Mouse (Mus musculus) forebrain, embryonic 16.5 days (tissue): Measurements from ENCODE around the gene Snx27. TPM values are rescaled to one million over a fixed set of nuclear protein-coding genes. Genes with fewer than 3 reads are reported as not detected.
A peak's percentile ranks its signal among the peaks of the same experiment; 100 is the strongest.

Experiments used
- ATAC-seq: fragments of 200-750 bp; cut with Nextera tagmentation; 2 replicates; pipeline ENCODE4 v1.8.0; 2017; ENCODE audit warnings: mild to moderate bottlenecking, moderate library complexity
- H3K27ac ChIP-seq: fragments of 300-500 bp; sonication (generic); 2 replicates; pipeline ENCODE4 v1.5.1; 2014; ENCODE audit warnings: low read length, control low read depth
- H3K27me3 ChIP-seq: fragments of 300-500 bp; sonication (generic); replicated peaks from 2 replicates; pipeline ENCODE4 v1.6.1; 2014; ENCODE audit warnings: low read length; ENCODE audit not compliant: control insufficient read depth, insufficient read depth
- H3K36me3 ChIP-seq: fragments of 300-500 bp; sonication (generic); 2 replicates; pipeline ENCODE4 v1.6.1; 2014; ENCODE audit not compliant: control insufficient read depth, insufficient read depth
- H3K4me1 ChIP-seq: fragments of 300-500 bp; sonication (generic); replicated peaks from 2 replicates; pipeline ENCODE4 v1.6.1; 2014; ENCODE audit warnings: low read length; ENCODE audit not compliant: control insufficient read depth, insufficient read depth
- H3K4me2 ChIP-seq: fragments of 300-500 bp; sonication (generic); 2 replicates; pipeline ENCODE4 v1.6.1; 2014; ENCODE audit warnings: mild to moderate bottlenecking, low read length, control low read depth
- H3K4me3 ChIP-seq: fragments of 300-500 bp; sonication (generic); replicated peaks from 2 replicates; pipeline ENCODE4 v1.5.1; 2014; ENCODE audit warnings: mild to moderate bottlenecking, low read length, control low read depth
- H3K9ac ChIP-seq: fragments of 300-500 bp; sonication (generic); replicated peaks from 2 replicates; pipeline ENCODE4 v1.6.1; 2014; ENCODE audit warnings: low read depth, low read length, control low read depth
- H3K9me3 ChIP-seq: fragments of 300-500 bp; sonication (generic); 2 replicates; pipeline ENCODE4 v1.6.1; 2016; ENCODE audit warnings: low read length; ENCODE audit not compliant: control insufficient read depth
- WGBS: fragments of 180-500 bp; shearing (Covaris S2); extraction: QIAGEN DNeasy Blood & Tissue Kit; methylation state at CpG from one replicate; pipeline ENCODE4 v1.1.7; 2014; 5-methylcytosine and 5-hydroxymethylcytosine counted together
- polyA plus RNA-seq: library from polyadenylated mRNA; unstranded; fragments of >200 nt; fragmentation: Nextera tagmentation; extraction: Ambion mirVana; gene quantifications from 2 replicates; pipeline ENCODE4 v1.2.1, GENCODE M21; 2015

The Snx27 gene
- polyA plus RNA-seq, 1 experiment from 2014 or later, result 85.2 TPM

DNA sequence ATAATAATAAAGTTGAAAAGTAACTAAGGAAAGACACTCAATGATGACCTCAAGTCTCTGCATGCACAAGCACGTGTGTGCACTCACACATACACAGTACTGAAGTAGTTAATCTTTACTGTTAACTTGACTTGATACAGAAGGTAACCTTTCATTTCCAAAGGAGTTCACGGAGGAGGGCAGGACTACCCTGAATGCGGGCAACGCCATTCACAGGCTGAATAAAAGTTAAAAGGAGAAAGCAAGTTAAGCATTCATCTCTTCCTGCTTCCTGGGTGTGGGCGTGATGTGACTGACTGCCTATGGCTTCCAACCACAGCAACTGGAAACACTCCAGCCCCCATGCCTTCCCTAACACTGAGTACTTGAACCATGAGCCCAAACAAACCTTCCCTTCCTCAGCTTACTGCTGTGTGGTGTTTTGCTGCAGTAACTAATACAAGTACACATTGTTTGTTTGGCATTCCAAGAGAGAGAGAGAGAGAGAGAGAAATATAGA lies 22.5 kb downstream of the Snx27 start:
- ATAC-seq, result no peak
- Histone ChIP-seq H3K4me3 (no peak overlapping the region), H3K9ac (no peak overlapping the region), H3K27ac (no peak overlapping the region), H3K27me3 (no peaks in the 10 kb centered on the region), H3K4me1 (no peaks in the 10 kb centered on the region), H3K36me3 (peaks cover 11% of the 10 kb centered on the region; the same call in 1 of the 2 replicates), H3K9me3 (no peaks in the 10 kb centered on the region), H3K4me2 (no peak overlapping the region)
- WGBS, result 82% methylated on average over 5 of the region's 5 CpGs

DNA sequence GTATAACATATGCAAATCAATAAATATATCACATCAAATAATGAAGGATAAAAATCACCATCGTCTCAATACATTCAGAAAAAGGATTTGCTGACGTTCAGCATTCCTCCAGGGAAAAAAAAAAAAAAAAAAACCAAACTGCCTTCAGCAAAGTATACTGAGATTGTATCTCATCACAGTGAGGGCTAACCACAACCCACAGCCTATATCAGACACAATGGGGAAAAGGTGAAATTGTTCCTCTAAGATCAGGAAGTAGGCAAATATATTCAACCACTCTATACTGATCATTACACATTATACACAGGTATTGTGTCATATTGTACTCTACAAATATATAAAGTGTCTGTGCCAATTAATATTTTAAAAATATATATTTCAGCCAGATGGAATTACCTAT lies 33.5 kb downstream of the Snx27 start:
- H3K4me1 ChIP-seq, result no peaks in the 10 kb centered on the region
- no peak for ATAC-seq
- H3K4me2 ChIP-seq, result no peak overlapping the region
- H3K27me3 ChIP-seq, result no peaks in the 10 kb centered on the region
- WGBS, result 95% methylated on average over 2 of the region's 2 CpGs
- no peaks in the 10 kb centered on the region for H3K36me3 ChIP-seq
- H3K4me3 ChIP-seq, result no peak overlapping the region
- H3K9ac ChIP-seq, result no peak overlapping the region
- H3K27ac ChIP-seq, result no peak overlapping the region
- H3K9me3 ChIP-seq, result no peaks in the 10 kb centered on the region

DNA sequence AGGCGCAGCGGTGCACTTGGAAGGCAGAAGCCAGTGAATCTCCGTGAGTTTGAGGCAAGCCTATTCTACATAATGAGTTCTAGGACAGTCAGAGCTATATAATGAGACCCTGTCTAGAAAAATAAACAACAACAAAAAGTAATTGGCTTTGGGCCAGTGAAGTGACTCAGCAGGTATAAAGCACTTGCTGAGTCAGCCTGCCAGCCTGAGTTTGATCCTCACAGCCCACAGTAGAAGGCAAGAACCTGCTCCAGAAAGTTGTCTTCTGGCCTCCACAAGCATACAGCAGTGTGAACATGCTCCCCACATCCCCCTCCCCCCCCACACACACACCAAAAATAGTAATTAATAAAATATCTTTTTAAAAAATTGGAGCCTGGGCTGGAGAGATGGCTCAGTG lies 45.3 kb downstream of the Snx27 start:
- Histone ChIP-seq H3K9me3 (no peaks in the 10 kb centered on the region), H3K4me3 (no peak overlapping the region), H3K27ac (no peak overlapping the region), H3K36me3 (no peaks in the 10 kb centered on the region), H3K27me3 (no peaks in the 10 kb centered on the region), H3K4me2 (no peak overlapping the region), H3K9ac (no peak overlapping the region), H3K4me1 (no peaks in the 10 kb centered on the region)
- WGBS, result 81% methylated on average over 3 of the region's 3 CpGs
- ATAC-seq, result no peak

DNA sequence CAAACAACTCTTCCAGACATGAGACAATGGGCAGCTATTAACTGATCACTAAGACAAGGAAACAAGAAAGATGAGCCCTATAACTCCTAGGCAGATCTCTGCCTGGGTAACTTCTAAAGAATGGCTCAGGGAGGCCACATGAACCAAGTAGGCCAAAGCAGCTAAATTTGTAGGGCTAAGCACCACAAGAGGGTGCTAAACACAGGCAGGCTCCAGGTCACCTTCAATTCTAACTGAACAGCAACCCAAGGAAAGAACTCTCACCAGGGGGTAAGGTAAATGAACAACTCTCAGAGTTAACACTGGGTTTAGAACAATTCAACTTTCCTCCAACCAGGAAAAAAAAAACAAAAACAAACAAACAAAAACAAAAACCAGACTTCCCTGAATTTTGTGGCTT lies 48.5 kb downstream of the Snx27 start:
- H3K9me3 ChIP-seq, result no peaks in the 10 kb centered on the region
- ATAC-seq, result no peak
- H3K36me3 ChIP-seq, result no peaks in the 10 kb centered on the region
- H3K27ac ChIP-seq, result no peak overlapping the region
- H3K9ac ChIP-seq, result no peak overlapping the region
- no peak overlapping the region for H3K4me2 ChIP-seq
- no peaks in the 10 kb centered on the region for H3K4me1 ChIP-seq
- H3K27me3 ChIP-seq, result no peaks in the 10 kb centered on the region
- no peak overlapping the region for H3K4me3 ChIP-seq

DNA sequence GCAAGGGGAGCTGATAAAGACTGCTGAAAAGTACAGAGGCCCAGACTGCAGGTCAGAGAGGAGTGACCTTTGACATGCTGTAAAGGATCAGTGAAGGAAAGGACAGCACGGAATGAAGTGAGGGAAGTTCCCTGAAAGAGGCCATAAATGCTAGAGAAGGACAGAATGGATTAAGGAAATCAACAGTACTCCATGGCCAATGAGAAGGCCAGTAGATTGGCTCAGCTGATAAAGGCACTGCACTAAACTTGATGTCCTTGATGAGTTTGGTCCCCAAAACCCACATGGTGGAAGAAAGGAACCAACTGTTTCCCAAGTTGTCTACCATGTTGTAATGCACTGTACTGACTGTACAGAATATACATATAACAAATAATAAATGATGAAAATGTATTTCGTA lies 55.8 kb downstream of the Snx27 start:
- H3K4me2 ChIP-seq, result no peak overlapping the region
- H3K4me3 ChIP-seq, result no peak overlapping the region
- ATAC-seq, result no peak
- no peak overlapping the region for H3K9ac ChIP-seq
- H3K36me3 ChIP-seq, result peaks cover 8% of the 10 kb centered on the region
- no peaks in the 10 kb centered on the region for H3K4me1 ChIP-seq
- no peak overlapping the region for H3K27ac ChIP-seq
- WGBS, result 86% methylated on average over 2 of the region's 2 CpGs
- H3K9me3 ChIP-seq, result no peaks in the 10 kb centered on the region
- no peaks in the 10 kb centered on the region for H3K27me3 ChIP-seq

DNA sequence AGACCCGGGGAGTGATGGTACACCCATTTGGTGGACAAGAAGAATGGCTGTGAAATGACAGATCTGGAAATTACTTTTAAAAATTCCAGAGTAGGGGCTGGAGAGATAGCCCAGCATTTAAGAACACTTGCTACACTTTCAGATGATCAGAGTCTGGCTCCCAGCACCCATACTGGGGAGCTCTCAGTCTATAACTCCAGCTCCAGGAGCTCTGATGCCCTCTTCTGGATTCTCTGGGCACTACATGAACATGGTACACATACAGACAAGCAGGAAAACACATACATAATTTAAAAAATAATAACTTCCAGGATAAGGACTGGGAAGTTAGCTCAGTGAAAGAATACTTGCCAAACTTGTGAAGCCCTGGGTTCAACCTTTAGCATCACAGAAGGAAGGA lies 75.9 kb downstream of the Snx27 start:
- H3K4me3 ChIP-seq, result no peak overlapping the region
- H3K9ac ChIP-seq, result no peak overlapping the region
- H3K4me2 ChIP-seq, result no peak overlapping the region
- 93% methylated on average over 1 of the region's 1 CpGs for WGBS
- H3K27ac ChIP-seq, result no peak overlapping the region
- H3K4me1 ChIP-seq, result no peaks in the 10 kb centered on the region
- H3K27me3 ChIP-seq, result no peaks in the 10 kb centered on the region
- peaks cover 2% of the 10 kb centered on the region; the same call in 1 of the 2 replicates for H3K36me3 ChIP-seq
- no peak for ATAC-seq
- no peaks in the 10 kb centered on the region for H3K9me3 ChIP-seq

DNA sequence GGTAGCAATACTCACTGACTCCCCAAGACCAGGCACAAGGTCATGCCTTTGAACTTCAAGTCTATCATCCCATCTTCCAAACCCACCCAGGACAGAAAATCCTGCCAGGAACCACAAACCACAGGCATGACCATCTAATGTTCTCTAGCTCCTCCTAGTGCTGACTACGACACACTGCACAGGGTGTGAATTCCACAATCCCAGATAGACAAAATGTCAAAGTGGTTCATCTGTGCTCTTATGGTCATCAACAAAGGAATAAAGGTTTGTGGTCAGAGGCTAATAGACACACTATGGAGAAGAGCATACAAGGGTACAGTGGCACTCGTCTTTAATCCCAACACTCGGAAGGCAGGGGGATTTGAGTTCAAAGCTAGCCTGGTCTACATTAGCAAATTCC lies 80.3 kb downstream of the Snx27 start:
- Histone ChIP-seq H3K4me3 (no peak overlapping the region), H3K36me3 (no peaks in the 10 kb centered on the region; the same call in 1 of the 2 replicates), H3K4me1 (no peaks in the 10 kb centered on the region), H3K4me2 (no peak overlapping the region), H3K9ac (no peak overlapping the region), H3K27me3 (no peaks in the 10 kb centered on the region), H3K9me3 (no peaks in the 10 kb centered on the region), H3K27ac (no peak overlapping the region)
- peak; percentile 67 for ATAC-seq
- WGBS, result 68% methylated on average over 3 of the region's 3 CpGs

DNA sequence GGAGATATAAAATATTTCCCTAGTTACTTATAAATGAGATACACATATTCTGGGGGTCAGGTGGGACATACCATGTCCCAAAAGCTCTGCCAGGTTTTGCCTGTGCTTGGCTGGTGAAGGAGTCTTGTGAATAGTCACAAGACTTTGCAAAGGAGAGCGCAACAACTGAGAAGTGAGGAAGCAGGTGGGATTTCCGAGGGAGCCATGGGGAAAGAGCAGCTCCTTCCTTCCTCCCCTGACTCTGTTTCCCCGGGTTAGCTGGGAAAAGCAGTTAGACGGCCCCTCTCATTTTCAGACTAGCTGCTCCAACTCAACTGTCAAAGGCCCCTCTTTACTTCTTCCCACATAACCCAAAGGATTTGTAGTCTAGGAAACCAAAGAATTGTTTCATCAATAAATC lies 85.4 kb downstream of the Snx27 start:
- no peak overlapping the region for H3K4me3 ChIP-seq
- ATAC-seq, result no peak
- WGBS, result 83% methylated on average over 4 of the region's 4 CpGs
- H3K27ac ChIP-seq, result no peak overlapping the region
- no peak overlapping the region for H3K4me2 ChIP-seq
- H3K27me3 ChIP-seq, result no peaks in the 10 kb centered on the region
- H3K36me3 ChIP-seq, result no peaks in the 10 kb centered on the region
- H3K9ac ChIP-seq, result no peak overlapping the region
- H3K4me1 ChIP-seq, result no peaks in the 10 kb centered on the region
- no peaks in the 10 kb centered on the region for H3K9me3 ChIP-seq

DNA sequence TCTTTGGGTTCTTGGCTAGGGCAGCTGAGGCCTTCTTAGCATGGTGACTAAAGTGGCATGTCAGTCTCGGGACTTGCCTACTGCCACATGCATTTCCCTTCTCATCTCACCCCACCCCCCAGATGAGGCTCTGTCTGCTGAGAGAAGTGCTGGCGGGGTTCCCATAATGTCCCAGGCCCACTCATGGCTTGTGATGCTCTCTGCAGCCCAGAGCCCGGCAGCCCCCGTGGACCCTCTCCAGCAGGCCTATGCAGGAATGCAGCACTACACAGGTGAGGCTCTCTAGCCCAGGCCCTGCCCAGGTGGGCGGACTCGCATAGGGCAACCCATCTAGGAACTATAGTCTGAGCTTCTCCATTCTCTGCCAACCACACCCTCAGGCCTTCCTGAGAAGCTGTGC lies 94.9 kb downstream of the Snx27 start:
- Histone ChIP-seq H3K9ac (no peak overlapping the region), H3K4me1 (peaks cover 47% of the 10 kb centered on the region), H3K27me3 (no peaks in the 10 kb centered on the region), H3K27ac (no peak overlapping the region), H3K4me2 (no peak overlapping the region), H3K36me3 (peaks cover 22% of the 10 kb centered on the region), H3K4me3 (no peak overlapping the region), H3K9me3 (no peaks in the 10 kb centered on the region)
- ATAC-seq, result no peak
- 70% methylated on average over 6 of the region's 6 CpGs for WGBS

DNA sequence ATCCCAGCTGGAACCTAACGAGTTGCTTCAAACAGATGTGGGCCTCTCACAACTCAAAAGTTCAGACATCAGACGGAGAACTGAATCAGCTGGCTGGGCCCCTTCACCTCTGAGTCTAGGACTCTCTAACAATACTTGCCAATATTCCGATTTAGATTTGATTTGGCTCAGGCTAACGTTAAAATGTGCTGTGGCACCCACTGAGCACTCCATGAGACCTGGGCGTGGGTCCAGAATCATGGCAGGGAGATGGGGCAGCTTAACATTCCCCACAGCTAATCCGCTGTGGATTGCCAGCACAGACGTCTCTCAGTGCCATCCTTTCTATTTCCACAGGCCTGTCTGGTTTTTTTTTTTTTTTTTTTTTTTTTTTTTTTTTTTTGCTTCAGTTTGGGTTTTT lies 96.6 kb downstream of the Snx27 start:
- Histone ChIP-seq H3K27ac (peak overlapping the region; percentile 82; the same call in 1 of the 2 replicates), H3K27me3 (no peaks in the 10 kb centered on the region), H3K4me3 (no peak overlapping the region), H3K4me1 (peaks cover 64% of the 10 kb centered on the region), H3K9me3 (no peaks in the 10 kb centered on the region), H3K36me3 (peaks cover 27% of the 10 kb centered on the region), H3K9ac (no peak overlapping the region), H3K4me2 (no peak overlapping the region)
- no peak for ATAC-seq
- WGBS, result 26% methylated on average over 7 of the region's 7 CpGs
